Mouse (Mus musculus): Measurements from ENCODE around the gene Npffr2.
"Not testable (repeated sequence)": the region's sequence is repeated elsewhere in the genome, so short reads cannot be mapped to it uniquely, and the experiment has no call there.

- not testable (repeated sequence) for TF ChIP-seq POLR2A (IDR thresholded peaks at IDR 0.05; ENCODE audit: borderline replicate concordance, control insufficient read depth, low read depth, low read length); CTCF (IDR thresholded peaks at IDR 0.05; ENCODE audit: control insufficient read depth, insufficient read depth, low read length)
These were observed 31.9 kb downstream of the Npffr2 start for GRCm38 (mm10) chr5:89559118-89559517.

Measured in bone marrow, adult 2 months (tissue).